Mouse (Mus musculus): ENCODE data around the gene Ccl6.

DNA sequence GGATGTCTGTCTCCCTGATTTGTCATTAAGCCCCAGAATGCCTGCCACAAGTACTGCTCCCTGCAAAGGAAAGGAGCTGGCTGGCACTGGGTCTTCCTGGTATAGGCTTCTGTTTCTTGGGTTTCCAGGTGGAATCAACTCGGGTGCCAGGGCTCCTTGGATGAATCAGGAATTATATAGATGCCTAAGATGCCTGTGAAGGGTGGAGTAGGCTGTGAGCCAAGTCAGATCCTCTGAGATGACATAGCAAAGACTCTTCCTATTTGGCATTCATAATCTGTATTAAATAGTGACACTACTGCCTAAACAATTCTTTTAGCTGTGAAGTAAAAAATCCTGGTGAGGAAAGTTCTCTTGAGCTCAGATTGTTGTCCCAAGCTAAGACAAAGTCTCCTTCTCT, 13.5 kb upstream of the Ccl6 start:
- TF ChIP-seq TAL1 (IDR thresholded peaks at IDR 0.05; ENCODE audit: low read length) = no peak
- TF ChIP-seq GATA1 (IDR thresholded peaks at IDR 0.05; ENCODE audit: low read length) = no peak

Data from erythroblast, embryonic 14.5 days (primary cell).